Comparison of ENCODE assay signal across 9 mouse cellular contexts in genomic region chr15:12066857-12067211, GRCm38 (mm10). TPM values are rescaled to one million over a fixed set of nuclear protein-coding genes. Genes with fewer than 3 reads are reported as not detected.
DNase-seq lines count a peak whose midpoint lies in the region; ATAC-seq and TF ChIP-seq lines count a peak whose summit lies in the region.
"Had no signal": no experiment of that assay in that cellular context is flagged by ENCODE, and none has a peak within 500 bp of the region (broad histone marks: within the 10 kb centered on the region; RNA-seq: fewer than 3 reads in every experiment).

No protein-coding gene starts in this region.

- H3K9ac ChIP-seq in heart, adult 2 months (ENCODE audit: low read depth, low read length) = no peak overlapping the region
- H3K9ac ChIP-seq in lung, embryonic 15.5 days = no peak overlapping the region
- no peak overlapping the region for H3K9ac ChIP-seq in intestine, embryonic 15.5 days
- H3K9ac ChIP-seq in stomach, embryonic 14.5 days (replicated peaks; ENCODE audit: low read depth, low read length) = no peak overlapping the region

- H3K9me3 ChIP-seq in lung, embryonic 15.5 days = no peaks in the 10 kb centered on the region
- H3K9me3 ChIP-seq in intestine, embryonic 15.5 days = no peaks in the 10 kb centered on the region
- no peaks in the 10 kb centered on the region for H3K9me3 ChIP-seq in stomach, embryonic 14.5 days (ENCODE audit: control insufficient read depth, low read depth, low read length)

- TF ChIP-seq CTCF in heart, adult 2 months (IDR thresholded peaks at IDR 0.05) = no peak

- peak overlapping the region; percentile 37; the same call in 1 of the 2 replicates for H3K4me3 ChIP-seq in heart, adult 2 months
- no peak overlapping the region for H3K4me3 ChIP-seq in lung, embryonic 15.5 days
- no peak overlapping the region for H3K4me3 ChIP-seq in intestine, embryonic 15.5 days (replicated peaks)
- no peak overlapping the region for H3K4me3 ChIP-seq in stomach, embryonic 14.5 days (ENCODE audit: low read depth, low read length)

- ATAC-seq in lung, embryonic 15.5 days (ENCODE audit: borderline replicate concordance, extremely low read depth, low FRiP score, low TSS enrichment) = no peak
- ATAC-seq in intestine, embryonic 15.5 days = no peak
- no peak for ATAC-seq in stomach, embryonic 14.5 days (ENCODE audit: insufficient number of reproducible peaks, insufficient read depth, low FRiP score, low read depth)
- ATAC-seq: inflammation-experienced regulatory T-cells, adult 6 months had no signal

- H3K36me3 ChIP-seq in heart, adult 2 months (ENCODE audit: control insufficient read depth, insufficient read depth, low read length) = peaks cover 3% of the 10 kb centered on the region
- H3K36me3 ChIP-seq in lung, embryonic 15.5 days = no peaks in the 10 kb centered on the region
- no peaks in the 10 kb centered on the region for H3K36me3 ChIP-seq in intestine, embryonic 15.5 days
- H3K36me3 ChIP-seq in stomach, embryonic 14.5 days (ENCODE audit: control insufficient read depth, insufficient read depth, low read length) = no peaks in the 10 kb centered on the region

- 13% methylated on average over 6 of the region's 6 CpGs for WGBS in heart, adult 2 months
- WGBS in lung, embryonic 15.5 days = 46% methylated on average over 6 of the region's 6 CpGs
- 50% methylated on average over 6 of the region's 6 CpGs for WGBS in intestine, embryonic 15.5 days
- WGBS in stomach, embryonic 14.5 days = 52% methylated on average over 6 of the region's 6 CpGs

- no peak for DNase-seq in heart, adult 2 months
- DNase-seq in heart, postnatal 36 days = no peak
- DNase-seq in lung, postnatal 25 days (ENCODE audit: low spot score) = no peak
- DNase-seq in frontal cortex, postnatal 14 days (ENCODE audit: low spot score in 2 of 2) = no peak
- DNase-seq in left cerebral cortex, adult 18-20 months (ENCODE audit: low spot score in 2 of 2) = no peak

- H3K4me2 ChIP-seq in lung, embryonic 15.5 days = peak overlapping the region; percentile 19; the same call in 1 of the 2 replicates
- peak overlapping the region; percentile 20; the same call in 1 of the 2 replicates for H3K4me2 ChIP-seq in intestine, embryonic 15.5 days (replicated peaks)
- H3K4me2 ChIP-seq in stomach, embryonic 14.5 days (replicated peaks; ENCODE audit: low read depth, low read length) = 0 out of 2 replicates have a peak overlapping the region, but pooled peaks have one; percentile 4

- TF ChIP-seq POLR2A in heart, adult 2 months (IDR thresholded peaks at IDR 0.05; ENCODE audit: insufficient read depth, low read depth, low read length) = no peak

- peak overlapping the region; percentile 40 for H3K27ac ChIP-seq in heart, adult 2 months
- H3K27ac ChIP-seq in lung, embryonic 15.5 days = peak overlapping the region; percentile 92
- H3K27ac ChIP-seq in intestine, embryonic 15.5 days = peak overlapping the region; percentile 73
- peak overlapping the region; percentile 84 for H3K27ac ChIP-seq in stomach, embryonic 14.5 days (ENCODE audit: low read length)

- no peaks in the 10 kb centered on the region for H3K27me3 ChIP-seq in heart, adult 2 months (ENCODE audit: control insufficient read depth, insufficient read depth, low read length)
- no peaks in the 10 kb centered on the region for H3K27me3 ChIP-seq in lung, embryonic 15.5 days
- H3K27me3 ChIP-seq in intestine, embryonic 15.5 days (replicated peaks) = no peaks in the 10 kb centered on the region
- no peaks in the 10 kb centered on the region for H3K27me3 ChIP-seq in stomach, embryonic 14.5 days (ENCODE audit: control insufficient read depth, insufficient read depth, low read length)

- intact Hi-C loops in heart, adult 2 months (cut with DNase I) = loop anchor here (5.0 kb wide), 1 partner anchor 70 kb away; the partner anchor contains the start of gene Sub1
- intact Hi-C loops in heart, postnatal 36 days (cut with DNase I) = loop anchor here (1.0 to 5.0 kb wide), 2 partner anchors 17 to 70 kb away; partner anchors contain the start of gene Sub1

- H3K79me2 ChIP-seq in heart, adult 2 months (replicated peaks; ENCODE audit: control insufficient read depth, insufficient read depth, low read length) = no peaks in the 10 kb centered on the region

- peaks cover 13% of the 10 kb centered on the region for H3K4me1 ChIP-seq in heart, adult 2 months (ENCODE audit: control insufficient read depth, insufficient read depth, low read length)
- peaks cover 34% of the 10 kb centered on the region for H3K4me1 ChIP-seq in lung, embryonic 15.5 days
- peaks cover 14% of the 10 kb centered on the region for H3K4me1 ChIP-seq in intestine, embryonic 15.5 days (replicated peaks)
- peaks cover 26% of the 10 kb centered on the region; the same call in 1 of the 2 replicates for H3K4me1 ChIP-seq in stomach, embryonic 14.5 days (ENCODE audit: control insufficient read depth, insufficient read depth, low read length)

- TF ChIP-seq EP300 in heart, adult 2 months (IDR thresholded peaks at IDR 0.05; ENCODE audit: insufficient read depth, low read depth, low read length) = no peak; the same call in 1 of the 2 replicates

RNA-seq across cellular contexts. Expression of gene Zfr, which starts 50.8 kb away (rescaled TPM):
- 10 to 100 TPM; 76.8 to 79.8 TPM for total RNA-seq in heart, adult 2 months (2021)
- polyA plus RNA-seq in heart, adult 2 months (2012; rRNA removed) = 77.8 and 93.2 TPM in 2 replicates
- 10 to 100 TPM; 73.9 to 84.0 TPM for total RNA-seq in heart, postnatal 36 days (2021)
- 110 and 120 TPM in 2 replicates for polyA plus RNA-seq in lung, embryonic 15.5 days (2015; fragmentation: Nextera tagmentation; extraction: Ambion mirVana)
- polyA plus RNA-seq in intestine, embryonic 15.5 days (2015; fragmentation: Nextera tagmentation; extraction: Ambion mirVana) = 94.3 and 95.4 TPM in 2 replicates
- 173 and 181 TPM in 2 replicates for polyA plus RNA-seq in stomach, embryonic 14.5 days (2014; fragmentation: Nextera tagmentation; extraction: Ambion mirVana)
- 100 to 1,000 TPM; 334 to 364 TPM for total RNA-seq in left cerebral cortex, adult 18-20 months (2021)

Comparison
In these comparisons a context has a peak if more than half of its experiments do, and no peak if none do; other contexts are left out.
1. H3K27ac ChIP-seq: peak in every context shown above with its lines; median percentile 92 in lung, embryonic 15.5 days; 84 in stomach, embryonic 14.5 days; 73 in intestine, embryonic 15.5 days; 40 in heart, adult 2 months.